Mouse (Mus musculus) effector memory CD4-positive, alpha-beta T cell, adult 7 months (primary cell): ENCODE measurements around the gene Tuba1c. TPM values are rescaled to one million over a fixed set of nuclear protein-coding genes. Genes with fewer than 3 reads are reported as not detected.

Source experiments
- polyA plus RNA-seq: library from polyadenylated mRNA; unstranded; fragments of 100-300 nt; shearing (Covaris generic); gene quantifications from one replicate; pipeline ENCODE4 v1.2.1, GENCODE M21; 2017

Tuba1c gene
- polyA plus RNA-seq: 35.8 TPM

GRCm38 (mm10) chr15:99029619-99030584 lies at the start of gene Tuba1c:
Gene Tuba1c, plus strand, starts transcription at chr15:99029891.

DNA sequence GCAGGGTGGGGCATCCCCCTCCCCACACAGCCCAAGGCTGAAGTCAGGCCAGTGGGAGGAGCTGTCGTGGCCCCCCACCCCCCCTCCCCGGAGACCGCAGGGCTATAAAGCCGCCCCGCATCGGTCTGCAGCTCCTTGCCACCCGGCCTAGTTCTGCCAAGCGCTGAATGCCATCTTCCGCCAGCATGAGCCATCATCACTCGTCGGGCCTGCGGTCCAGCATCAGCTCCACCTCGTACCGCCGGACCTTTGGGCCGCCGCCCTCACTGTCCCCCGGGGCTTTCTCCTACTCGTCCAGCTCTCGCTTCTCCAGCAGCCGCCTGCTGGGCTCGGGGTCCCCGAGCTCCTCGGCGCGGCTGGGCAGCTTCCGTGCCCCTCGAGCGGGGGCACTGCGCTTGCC lies 25.3 kb downstream of the Tuba1c start, which contains the start of gene Prph:
Prph (plus strand) TSS at position 135 of the 400 bp plus-strand sequence.

DNA sequence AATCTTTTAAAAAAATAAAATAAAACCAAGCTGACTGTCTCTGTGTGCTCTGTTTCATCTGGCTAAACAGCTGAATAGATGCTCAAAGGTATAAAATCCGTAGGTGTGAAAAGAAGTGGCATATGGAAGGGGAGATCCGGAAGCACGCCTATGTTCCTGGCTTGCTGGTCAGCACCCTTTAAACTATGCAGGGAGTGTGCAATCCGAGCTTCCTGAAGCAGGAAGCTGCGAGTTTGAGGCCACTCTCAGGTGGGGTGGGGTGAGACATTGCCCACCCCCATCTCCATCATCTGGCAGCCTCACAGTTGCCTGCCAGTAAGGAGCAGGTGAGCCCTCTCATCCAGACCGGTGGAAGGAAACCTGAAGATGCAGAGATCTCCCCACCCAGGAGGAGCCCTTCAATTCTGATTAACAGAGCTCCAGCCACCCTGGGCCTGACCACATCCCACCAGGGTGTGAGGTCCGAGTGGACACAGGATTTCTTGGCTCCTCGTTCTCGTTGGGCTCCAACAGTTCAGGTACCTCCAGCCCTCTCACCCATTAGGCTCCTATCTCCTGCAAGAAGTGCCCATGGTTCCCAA lies 44.4 kb downstream of the Tuba1c start, which contains the start of gene Troap:
Troap (plus strand) TSS at position 557 of the 581 bp plus-strand sequence.

DNA sequence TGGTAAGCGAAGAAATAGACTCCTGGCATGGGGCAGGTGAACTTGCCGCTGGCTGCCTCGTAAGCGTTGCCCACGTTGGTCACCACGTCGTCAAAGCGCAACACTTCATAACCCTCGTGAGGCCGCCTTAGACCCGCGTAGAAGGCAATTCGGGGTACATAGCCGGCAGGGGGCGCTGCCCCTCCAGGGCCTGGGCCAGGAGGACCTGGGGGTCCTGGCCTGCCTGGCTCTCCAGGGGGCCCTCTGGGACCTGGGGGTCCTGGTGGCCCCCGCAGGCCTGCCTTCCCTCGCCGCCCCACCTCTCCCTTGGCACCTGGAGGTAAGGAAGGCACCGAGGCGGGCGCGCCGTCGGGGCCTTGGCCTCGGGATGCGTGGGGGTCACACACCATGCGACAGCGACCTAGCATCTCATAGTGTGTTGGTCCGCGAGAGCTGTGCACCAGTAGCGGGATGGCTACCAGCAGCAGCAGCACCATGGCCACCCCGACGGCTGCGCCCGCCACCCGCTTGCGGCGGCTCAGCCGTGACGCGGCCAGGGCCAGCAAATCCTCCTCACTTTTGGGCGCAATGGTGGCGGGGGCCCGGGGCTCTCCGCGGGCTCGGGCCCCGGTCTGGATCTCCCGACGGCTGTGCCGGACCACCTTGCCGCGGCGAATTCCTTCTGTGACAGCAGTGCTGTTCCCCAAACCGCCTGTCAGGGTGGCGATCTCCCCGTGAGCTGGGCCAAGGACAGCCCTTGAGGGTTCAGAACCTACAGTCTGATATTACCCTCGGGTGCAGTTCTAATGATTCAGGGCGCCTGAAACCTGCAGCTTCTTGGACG lies 57.8 kb downstream of the Tuba1c start, which contains the start of gene C1ql4:
C1ql4 (minus strand) TSS at position 565 of the 823 bp plus-strand sequence.

Other genes starting within 250 kb of the Tuba1c start
- not detected for gene Wnt1, start 240.0 kb upstream of the Tuba1c start, polyA plus RNA-seq
- 0.20 TPM for gene Ddn, start 220.4 kb upstream of the Tuba1c start, polyA plus RNA-seq
- gene Prkag1, start 198.4 kb upstream of the Tuba1c start, polyA plus RNA-seq: 111 TPM
- gene Kmt2d, start 158.7 kb upstream of the Tuba1c start, polyA plus RNA-seq: 21.8 TPM
- gene Rhebl1, start 135.4 kb upstream of the Tuba1c start, polyA plus RNA-seq: 29.6 TPM
- 0.09 TPM for gene Dhh, start 131.4 kb upstream of the Tuba1c start, polyA plus RNA-seq
- 95.0 TPM for gene Lmbr1l, start 111.7 kb upstream of the Tuba1c start, polyA plus RNA-seq
- 267 TPM for gene Tuba1b, start 95.3 kb upstream of the Tuba1c start, polyA plus RNA-seq
- gene Gm49450, start 76.3 kb upstream of the Tuba1c start, polyA plus RNA-seq: not detected
- gene Tuba1a, start 76.2 kb upstream of the Tuba1c start, polyA plus RNA-seq: 205 TPM
- gene Prph, start 25.3 kb downstream of the Tuba1c start, polyA plus RNA-seq: not detected
- not detected for gene Troap, start 44.7 kb downstream of the Tuba1c start, polyA plus RNA-seq
- not detected for gene C1ql4, start 57.9 kb downstream of the Tuba1c start, polyA plus RNA-seq
- 0.33 TPM for gene Dnajc22, start 63.3 kb downstream of the Tuba1c start, polyA plus RNA-seq
- gene Spats2, start 96.0 kb downstream of the Tuba1c start, polyA plus RNA-seq: 1.3 TPM
- 1.5 TPM for gene Kcnh3, start 195.0 kb downstream of the Tuba1c start, polyA plus RNA-seq
- gene Mcrs1, start 222.1 kb downstream of the Tuba1c start, polyA plus RNA-seq: 71.0 TPM